Mouse (Mus musculus) intestine, embryonic 16.5 days (tissue): ENCODE results near the gene Nars2. TPM values are rescaled to one million over a fixed set of nuclear protein-coding genes. Genes with fewer than 3 reads are reported as not detected.

ENCODE experiments used
- ATAC-seq: fragments of 200-750 bp; cut with Nextera tagmentation; 2 replicates; pipeline ENCODE4 v1.8.0; 2017; ENCODE audit warnings: moderate TSS enrichment, moderate library complexity
- H3K27ac ChIP-seq: fragments of 300-500 bp; sonication (generic); 2 replicates; pipeline ENCODE4 v1.5.1; 2014; ENCODE audit warnings: mild to moderate bottlenecking, low read length
- H3K27me3 ChIP-seq: fragments of 300-500 bp; sonication (generic); replicated peaks from 2 replicates; pipeline ENCODE4 v1.6.1; 2014; ENCODE audit warnings: low read length, control low read depth, mixed read lengths; ENCODE audit not compliant: control insufficient read depth, insufficient read depth
- H3K36me3 ChIP-seq: fragments of 300-500 bp; sonication (generic); 2 replicates; pipeline ENCODE4 v1.6.1; 2014; ENCODE audit warnings: low read length, control low read depth; ENCODE audit not compliant: control insufficient read depth, insufficient read depth
- H3K4me1 ChIP-seq: fragments of 300-500 bp; sonication (generic); 2 replicates; pipeline ENCODE4 v1.6.1; 2014; ENCODE audit warnings: low read length, control low read depth, mixed read lengths; ENCODE audit not compliant: control insufficient read depth, insufficient read depth
- H3K4me2 ChIP-seq: fragments of 300-500 bp; sonication (generic); 2 replicates; pipeline ENCODE4 v1.6.1; 2014; ENCODE audit warnings: low read depth, low read length, control low read depth
- H3K4me3 ChIP-seq: fragments of 300-500 bp; sonication (generic); 2 replicates; pipeline ENCODE4 v1.5.1; 2014; ENCODE audit warnings: mild to moderate bottlenecking, low read length
- H3K9ac ChIP-seq: fragments of 300-500 bp; sonication (generic); 2 replicates; pipeline ENCODE4 v1.6.1; 2014; ENCODE audit warnings: low read depth, low read length
- H3K9me3 ChIP-seq: fragments of 300-500 bp; sonication (generic); 2 replicates; pipeline ENCODE4 v1.6.1; 2016; ENCODE audit warnings: low read length, control low read depth; ENCODE audit not compliant: control insufficient read depth
- WGBS: fragments of 180-500 bp; shearing (Covaris S2); extraction: QIAGEN DNeasy Blood & Tissue Kit; methylation state at CpG from one replicate; pipeline ENCODE4 v1.1.7; 2014; 5-methylcytosine and 5-hydroxymethylcytosine counted together
- polyA plus RNA-seq: library from polyadenylated mRNA; unstranded; fragments of >200 nt; fragmentation: Nextera tagmentation; extraction: Ambion mirVana; gene quantifications from 2 replicates; pipeline ENCODE4 v1.2.1, GENCODE M21; 2015

Nars2 gene
- polyA plus RNA-seq, 1 experiment from 2014 or later: 29.7 TPM

- ATAC-seq: no peak
- no peaks in the 10 kb centered on the region for H3K9me3 ChIP-seq
- H3K4me3 ChIP-seq: no peak overlapping the region
- no peak overlapping the region for H3K9ac ChIP-seq
- no peaks in the 10 kb centered on the region for H3K4me1 ChIP-seq
- H3K4me2 ChIP-seq: no peak overlapping the region
- 74% methylated on average over 4 of the region's 4 CpGs for WGBS
- no peaks in the 10 kb centered on the region for H3K36me3 ChIP-seq
- H3K27me3 ChIP-seq: no peaks in the 10 kb centered on the region
- no peak overlapping the region for H3K27ac ChIP-seq
Observed at GRCm38 (mm10) chr7:97039641-97040040, 88.3 kb downstream of the Nars2 start.

GRCm38 (mm10) chr7:97041868-97042449 is 90.7 kb downstream of the Nars2 start:
- Histone ChIP-seq H3K36me3 (no peaks in the 10 kb centered on the region), H3K27ac (no peak overlapping the region), H3K4me1 (no peaks in the 10 kb centered on the region), H3K4me3 (no peak overlapping the region), H3K9me3 (no peaks in the 10 kb centered on the region), H3K4me2 (no peak overlapping the region), H3K9ac (no peak overlapping the region), H3K27me3 (no peaks in the 10 kb centered on the region)
- ATAC-seq: no peak
- WGBS: 85% methylated on average over 6 of the region's 6 CpGs

- no peak for ATAC-seq
Observed at GRCm38 (mm10) chr7:97042981-97043380, 91.7 kb downstream of the Nars2 start.

GRCm38 (mm10) chr7:97060966-97061365 is 109.7 kb downstream of the Nars2 start:
- Histone ChIP-seq H3K27me3 (no peaks in the 10 kb centered on the region), H3K4me3 (no peak overlapping the region), H3K9ac (no peak overlapping the region), H3K4me1 (no peaks in the 10 kb centered on the region), H3K4me2 (no peak overlapping the region), H3K36me3 (no peaks in the 10 kb centered on the region; the same call in 1 of the 2 replicates), H3K9me3 (no peaks in the 10 kb centered on the region), H3K27ac (no peak overlapping the region)
- no peak for ATAC-seq
- 92% methylated on average over 2 of the region's 2 CpGs for WGBS

More at GRCm38 (mm10) chr7:97042981-97043380, 91.7 kb downstream of the Nars2 start:
- Histone ChIP-seq H3K27ac (no peak overlapping the region), H3K4me1 (no peaks in the 10 kb centered on the region), H3K9me3 (no peaks in the 10 kb centered on the region), H3K4me2 (no peak overlapping the region), H3K27me3 (no peaks in the 10 kb centered on the region), H3K36me3 (no peaks in the 10 kb centered on the region), H3K4me3 (no peak overlapping the region), H3K9ac (no peak overlapping the region)
- 84% methylated on average over 1 of the region's 1 CpGs for WGBS

GRCm38 (mm10) chr7:97071512-97071911 is 120.2 kb downstream of the Nars2 start:
- H3K4me3 ChIP-seq: no peak overlapping the region
- no peaks in the 10 kb centered on the region for H3K9me3 ChIP-seq
- no peaks in the 10 kb centered on the region for H3K27me3 ChIP-seq
- no peaks in the 10 kb centered on the region for H3K4me1 ChIP-seq
- H3K4me2 ChIP-seq: no peak overlapping the region
- no peak for ATAC-seq
- 63% methylated on average over 3 of the region's 3 CpGs for WGBS
- no peak overlapping the region for H3K27ac ChIP-seq
- H3K36me3 ChIP-seq: no peaks in the 10 kb centered on the region
- no peak overlapping the region for H3K9ac ChIP-seq

- Histone ChIP-seq H3K27me3 (no peaks in the 10 kb centered on the region), H3K4me2 (no peak overlapping the region), H3K9ac (no peak overlapping the region), H3K9me3 (no peaks in the 10 kb centered on the region), H3K36me3 (no peaks in the 10 kb centered on the region), H3K4me1 (no peaks in the 10 kb centered on the region), H3K27ac (no peak overlapping the region), H3K4me3 (no peak overlapping the region)
- ATAC-seq: no peak
- 80% methylated on average over 5 of the region's 5 CpGs for WGBS
Observed at GRCm38 (mm10) chr7:97072061-97072460, 120.8 kb downstream of the Nars2 start.

- 59% methylated on average over 1 of the region's 1 CpGs for WGBS
- no peak overlapping the region for H3K4me2 ChIP-seq
Observed at GRCm38 (mm10) chr7:97074974-97075373, 123.7 kb downstream of the Nars2 start.

GRCm38 (mm10) chr7:97076977-97077376 is 125.7 kb downstream of the Nars2 start:
- Histone ChIP-seq H3K4me1 (peaks cover 9% of the 10 kb centered on the region), H3K36me3 (no peaks in the 10 kb centered on the region), H3K27me3 (no peaks in the 10 kb centered on the region), H3K4me3 (no peak overlapping the region), H3K9me3 (no peaks in the 10 kb centered on the region), H3K4me2 (no peak overlapping the region), H3K27ac (no peak overlapping the region), H3K9ac (no peak overlapping the region)
- ATAC-seq: no peak

More at GRCm38 (mm10) chr7:97074974-97075373, 123.7 kb downstream of the Nars2 start:
- no peaks in the 10 kb centered on the region for H3K36me3 ChIP-seq
- H3K27ac ChIP-seq: no peak overlapping the region
- no peak for ATAC-seq
- H3K9ac ChIP-seq: no peak overlapping the region
- H3K27me3 ChIP-seq: no peaks in the 10 kb centered on the region
- H3K4me1 ChIP-seq: peaks cover 3% of the 10 kb centered on the region; the same call in 1 of the 2 replicates
- no peak overlapping the region for H3K4me3 ChIP-seq
- no peaks in the 10 kb centered on the region for H3K9me3 ChIP-seq

GRCm38 (mm10) chr7:97078685-97079084 is 127.4 kb downstream of the Nars2 start:
- H3K27me3 ChIP-seq: no peaks in the 10 kb centered on the region
- no peaks in the 10 kb centered on the region for H3K9me3 ChIP-seq
- ATAC-seq: no peak
- H3K36me3 ChIP-seq: no peaks in the 10 kb centered on the region
- 54% methylated on average over 4 of the region's 4 CpGs for WGBS
- peaks cover 18% of the 10 kb centered on the region for H3K4me1 ChIP-seq
- H3K4me3 ChIP-seq: no peak overlapping the region
- no peak overlapping the region for H3K9ac ChIP-seq
- H3K4me2 ChIP-seq: no peak overlapping the region
- H3K27ac ChIP-seq: no peak overlapping the region

- Histone ChIP-seq H3K4me3 (no peak overlapping the region), H3K4me1 (peaks cover 20% of the 10 kb centered on the region), H3K27ac (no peak overlapping the region), H3K27me3 (no peaks in the 10 kb centered on the region), H3K4me2 (no peak overlapping the region), H3K36me3 (no peaks in the 10 kb centered on the region), H3K9me3 (no peaks in the 10 kb centered on the region), H3K9ac (no peak overlapping the region)
- WGBS: 12% methylated on average over 6 of the region's 6 CpGs
- no peak for ATAC-seq
Observed at GRCm38 (mm10) chr7:97079145-97079544, 127.8 kb downstream of the Nars2 start.
